Mouse (Mus musculus) liver, postnatal 0 days (tissue): ENCODE results near the gene 4930402H24Rik. TPM values are rescaled to one million over a fixed set of nuclear protein-coding genes. Genes with fewer than 3 reads are reported as not detected.

ENCODE experiments used
- ATAC-seq: fragments of 200-750 bp; cut with Nextera tagmentation; 2 replicates; pipeline ENCODE4 v1.8.0; 2017; ENCODE audit warnings: mild to moderate bottlenecking, moderate library complexity
- DNase-seq: peaks from one replicate; pipeline ENCODE4 v3.0.0-alpha.2; 2016
- H3K27ac ChIP-seq: fragments of 300-500 bp; sonication (generic); 2 replicates; pipeline ENCODE4 v1.5.1; 2014; ENCODE audit warnings: antibody characterized with exemption, moderate library complexity, mild to moderate bottlenecking, low read depth
- H3K27me3 ChIP-seq: fragments of 300-500 bp; sonication (generic); 2 replicates; pipeline ENCODE4 v1.6.1; 2014; ENCODE audit warnings: low read length, control low read depth, mixed read lengths; ENCODE audit not compliant: insufficient read depth
- H3K36me3 ChIP-seq: fragments of 300-500 bp; sonication (generic); replicated peaks from 2 replicates; pipeline ENCODE4 v1.6.1; 2014; ENCODE audit warnings: mild to moderate bottlenecking, control low read depth, low read length, moderate library complexity, mixed read lengths; ENCODE audit not compliant: insufficient read depth
- H3K4me1 ChIP-seq: fragments of 300-500 bp; sonication (generic); 2 replicates; pipeline ENCODE4 v1.6.1; 2014; ENCODE audit warnings: antibody characterized with exemption, mild to moderate bottlenecking, control low read depth; ENCODE audit not compliant: insufficient read depth
- H3K4me2 ChIP-seq: fragments of 300-500 bp; sonication (generic); 2 replicates; pipeline ENCODE4 v1.6.1; 2014; ENCODE audit warnings: low read depth, mild to moderate bottlenecking, low read length, moderate library complexity, mixed read lengths
- H3K4me3 ChIP-seq: fragments of 300-500 bp; sonication (generic); 2 replicates; pipeline ENCODE4 v1.5.1; 2014; ENCODE audit warnings: low read depth, low read length
- H3K9ac ChIP-seq: fragments of 300-500 bp; sonication (generic); replicated peaks from 2 replicates; pipeline ENCODE4 v1.6.1; 2014; ENCODE audit warnings: mild to moderate bottlenecking, moderate library complexity
- H3K9me3 ChIP-seq: fragments of 300-500 bp; sonication (generic); 2 replicates; pipeline ENCODE4 v1.6.1; 2016; ENCODE audit warnings: mild to moderate bottlenecking, control low read depth, low read length, mixed read lengths
- CTCF ChIP-seq: sonication (generic); IDR thresholded peaks from 2 replicates; pipeline ENCODE4 v1.5.1; 2016; ENCODE audit warnings: antibody characterized with exemption, low read depth
- EP300 ChIP-seq: IDR thresholded peaks from 2 replicates; pipeline ENCODE4 v1.6.1; 2016; ENCODE audit warnings: antibody characterized with exemption, low read depth, mild to moderate bottlenecking
- WGBS: fragments of 180-500 bp; shearing (Covaris S2); extraction: QIAGEN DNeasy Blood & Tissue Kit; methylation state at CpG from one replicate; pipeline ENCODE4 v1.1.7; 2014; ENCODE audit not compliant: insufficient replicate concordance; 5-methylcytosine and 5-hydroxymethylcytosine counted together
- polyA plus RNA-seq: library from polyadenylated mRNA; unstranded; fragments of >200 nt; fragmentation: Nextera tagmentation; extraction: Ambion mirVana; gene quantifications from 2 replicates; pipeline ENCODE4 v1.2.1, GENCODE M21; 2015

Gene 4930402H24Rik
- polyA plus RNA-seq, 1 experiment from 2014 or later, result 8.9 TPM

GRCm38 (mm10) chr2:130779935-130780334 is 126.3 kb downstream of the 4930402H24Rik start:
- H3K4me1 ChIP-seq, result no peaks in the 10 kb centered on the region
- no peak for TF ChIP-seq CTCF
- no peak for TF ChIP-seq EP300
- H3K27me3 ChIP-seq, result no peaks in the 10 kb centered on the region
- WGBS, result 73% methylated on average over 1 of the region's 1 CpGs
- ATAC-seq, result no peak
- DNase-seq, result no peak
- H3K4me3 ChIP-seq, result no peak overlapping the region
- H3K4me2 ChIP-seq, result no peak overlapping the region
- peaks cover 30% of the 10 kb centered on the region for H3K36me3 ChIP-seq
- no peaks in the 10 kb centered on the region for H3K9me3 ChIP-seq
- H3K9ac ChIP-seq, result no peak overlapping the region
- H3K27ac ChIP-seq, result no peak overlapping the region

- H3K9ac ChIP-seq, result no peak overlapping the region
- no peak overlapping the region for H3K27ac ChIP-seq
- peaks cover 26% of the 10 kb centered on the region for H3K36me3 ChIP-seq
- no peak for TF ChIP-seq EP300
- TF ChIP-seq CTCF, result no peak
- no peaks in the 10 kb centered on the region for H3K27me3 ChIP-seq
- H3K4me3 ChIP-seq, result no peak overlapping the region
- DNase-seq (no peak), ATAC-seq (no peak)
- WGBS, result 79% methylated on average over 7 of the region's 7 CpGs
- no peaks in the 10 kb centered on the region for H3K9me3 ChIP-seq
- H3K4me2 ChIP-seq, result no peak overlapping the region
- no peaks in the 10 kb centered on the region for H3K4me1 ChIP-seq
These were observed 129.6 kb downstream of the 4930402H24Rik start for GRCm38 (mm10) chr2:130776610-130777009.

GRCm38 (mm10) chr2:130767483-130767882 is 138.7 kb downstream of the 4930402H24Rik start:
- no peaks in the 10 kb centered on the region for H3K27me3 ChIP-seq
- ATAC-seq, result no peak
- TF ChIP-seq CTCF, result peak; percentile 52
- TF ChIP-seq EP300, result no peak
- 68% methylated on average over 2 of the region's 2 CpGs for WGBS
- peaks cover 40% of the 10 kb centered on the region for H3K36me3 ChIP-seq
- H3K4me3 ChIP-seq, result no peak overlapping the region
- H3K9ac ChIP-seq, result no peak overlapping the region
- no peak for DNase-seq
- no peaks in the 10 kb centered on the region for H3K4me1 ChIP-seq
- H3K27ac ChIP-seq, result no peak overlapping the region
- no peaks in the 10 kb centered on the region for H3K9me3 ChIP-seq
- no peak overlapping the region for H3K4me2 ChIP-seq

GRCm38 (mm10) chr2:130765396-130765795 is 140.8 kb downstream of the 4930402H24Rik start:
- H3K4me3 ChIP-seq, result no peak overlapping the region
- H3K27me3 ChIP-seq, result no peaks in the 10 kb centered on the region
- no peaks in the 10 kb centered on the region for H3K9me3 ChIP-seq
- H3K4me1 ChIP-seq, result no peaks in the 10 kb centered on the region; the same call in 1 of the 2 replicates
- no peak overlapping the region for H3K9ac ChIP-seq
- TF ChIP-seq CTCF (no peak), EP300 (no peak)
- H3K36me3 ChIP-seq, result peaks cover 34% of the 10 kb centered on the region
- no peak overlapping the region for H3K27ac ChIP-seq
- H3K4me2 ChIP-seq, result no peak overlapping the region
- DNase-seq, result no peak
- no peak for ATAC-seq
- 79% methylated on average over 3 of the region's 3 CpGs for WGBS

GRCm38 (mm10) chr2:130760876-130761275 is 145.3 kb downstream of the 4930402H24Rik start:
- 88% methylated on average over 6 of the region's 6 CpGs for WGBS

GRCm38 (mm10) chr2:130755061-130755607 is 151.1 kb downstream of the 4930402H24Rik start:
- no peak for ATAC-seq
- TF ChIP-seq EP300, result no peak
- TF ChIP-seq CTCF, result peak; percentile 21; the same call in 1 of the 2 replicates
- H3K9ac ChIP-seq, result no peak overlapping the region
- H3K27me3 ChIP-seq, result no peaks in the 10 kb centered on the region
- H3K4me2 ChIP-seq, result no peak overlapping the region
- no peaks in the 10 kb centered on the region for H3K9me3 ChIP-seq
- H3K4me3 ChIP-seq, result no peak overlapping the region
- H3K27ac ChIP-seq, result no peak overlapping the region
- DNase-seq, result no peak
- peaks cover 2% of the 10 kb centered on the region; the same call in 1 of the 2 replicates for H3K36me3 ChIP-seq
- 56% methylated on average over 7 of the region's 7 CpGs for WGBS
- no peaks in the 10 kb centered on the region for H3K4me1 ChIP-seq

More at GRCm38 (mm10) chr2:130760876-130761275, 145.3 kb downstream of the 4930402H24Rik start:
- ATAC-seq, result no peak
- H3K27ac ChIP-seq, result no peak overlapping the region
- no peak overlapping the region for H3K4me2 ChIP-seq
- no peak overlapping the region for H3K9ac ChIP-seq
- DNase-seq, result no peak
- no peak overlapping the region for H3K4me3 ChIP-seq
- H3K4me1 ChIP-seq, result no peaks in the 10 kb centered on the region; the same call in 1 of the 2 replicates
- H3K36me3 ChIP-seq, result peaks cover 22% of the 10 kb centered on the region
- no peak for TF ChIP-seq CTCF
- no peak for TF ChIP-seq EP300
- H3K27me3 ChIP-seq, result no peaks in the 10 kb centered on the region
- no peaks in the 10 kb centered on the region for H3K9me3 ChIP-seq
